Mouse (Mus musculus) hematopoietic stem cell, adult 5-6 weeks (primary cell): ENCODE measurements around the gene Filip1l. TPM values are rescaled to one million over a fixed set of nuclear protein-coding genes. Genes with fewer than 3 reads are reported as not detected.
A peak's percentile ranks its signal among the peaks of the same experiment; 100 is the strongest.

Experiments used
- ATAC-seq, 2 experiments: fragments of 125-278 bp in 1 of 2; replicated peaks in 1 of 2; 2 replicates each; pipeline ENCODE4 v1.8.0; 2016 to 2017; ENCODE audit warnings: inconsistent platforms in 2 of 2, mild to moderate bottlenecking in 2 of 2, moderate number of reproducible peaks in 2 of 2, low read depth in 1 of 2, moderate TSS enrichment in 1 of 2; ENCODE audit not compliant: low FRiP score in 2 of 2, poor library complexity in 2 of 2, severe bottlenecking in 2 of 2, insufficient read depth in 1 of 2, low TSS enrichment in 1 of 2
- total RNA-seq: library from RNA; stranded (forward); fragments of 172-1452, 232-1000 nt; gene quantifications from 2 replicates; pipeline ENCODE4 v1.2.3, GENCODE M21; 2017

The Filip1l gene
- total RNA-seq, 1 experiment from 2014 or later: 3.3 TPM

DNA sequence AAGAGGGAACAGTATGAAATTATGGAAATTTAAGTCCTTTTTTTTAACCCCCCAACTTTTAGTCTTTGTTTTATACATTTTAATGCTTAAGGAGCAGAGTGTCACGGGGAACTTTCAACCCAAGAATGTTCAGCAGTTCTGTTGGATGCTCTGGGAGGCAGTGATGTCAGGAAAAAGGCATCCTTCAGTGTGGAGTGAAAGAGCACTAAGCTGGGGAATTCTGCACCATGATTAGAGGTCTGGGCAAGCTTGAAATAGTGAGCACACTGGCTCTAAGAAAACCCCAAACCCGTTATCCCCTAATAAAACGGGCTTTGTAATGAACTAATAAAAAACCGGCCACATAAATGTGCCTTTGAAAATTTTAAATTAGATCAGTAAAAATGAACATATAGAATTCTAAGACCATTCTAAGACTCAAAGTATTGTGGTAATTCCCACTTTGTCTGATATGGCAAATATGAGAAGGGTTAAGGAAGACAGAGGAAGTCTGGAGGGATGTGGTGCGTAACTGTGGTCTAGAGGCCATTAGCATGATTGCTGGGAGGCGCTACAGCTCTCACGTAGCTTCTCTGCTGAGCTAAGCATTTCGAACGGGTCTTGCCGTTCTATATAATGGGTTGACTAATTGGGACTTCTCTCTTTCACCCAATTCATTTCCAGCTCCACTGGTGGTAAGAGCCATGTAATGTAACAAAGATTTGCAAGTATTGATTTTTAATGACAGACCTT is 88.0 kb downstream of the Filip1l start:
- peak; percentile 70 to 82; a peak in 3 of 4 replicates for ATAC-seq

DNA sequence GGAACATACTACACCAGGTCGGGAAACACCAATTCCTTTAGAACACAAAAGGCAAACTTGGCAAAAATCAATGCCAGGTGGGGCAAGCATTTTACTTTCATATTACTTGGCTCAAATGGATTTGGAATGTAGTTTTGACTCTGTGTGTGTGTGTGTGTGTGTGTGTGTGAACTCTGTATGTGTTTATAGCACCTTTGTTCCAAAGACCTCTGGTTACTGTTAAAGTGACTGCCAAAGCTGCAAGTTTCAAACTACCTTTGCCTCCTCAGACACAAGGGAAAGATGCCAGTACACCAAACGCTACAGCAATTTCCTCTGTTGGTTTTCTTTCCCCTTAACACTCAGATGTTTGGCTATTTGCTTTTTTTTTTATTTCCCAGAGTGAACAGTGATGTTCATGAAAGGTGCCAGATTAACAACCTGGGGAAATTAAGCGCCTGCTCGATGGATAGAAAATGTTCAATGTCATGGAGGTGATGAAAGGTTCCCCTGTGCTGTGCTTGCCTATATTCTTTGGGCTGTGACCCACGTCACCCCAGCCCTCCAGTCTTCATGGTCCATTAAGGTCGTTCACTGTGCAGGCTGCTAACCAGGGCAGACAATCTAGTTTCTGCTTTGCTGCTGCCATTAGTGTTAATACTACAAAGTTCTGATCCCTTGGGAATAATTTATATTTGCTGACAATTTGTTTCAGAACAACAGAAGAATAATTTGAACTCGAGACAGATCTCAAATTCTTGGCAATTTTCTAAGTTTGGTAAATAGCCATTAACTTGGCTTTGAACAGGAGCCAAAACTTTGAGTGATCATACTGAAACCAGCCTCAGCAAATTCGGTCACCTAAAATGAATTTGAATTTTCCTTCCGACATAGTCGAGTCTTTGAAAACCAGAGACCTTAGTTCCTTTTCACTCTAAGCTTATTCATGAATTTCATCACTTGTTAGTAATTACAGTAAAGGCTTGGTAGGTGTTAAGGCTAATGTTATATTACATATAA is 92.5 kb downstream of the Filip1l start:
- ATAC-seq: no peak

DNA sequence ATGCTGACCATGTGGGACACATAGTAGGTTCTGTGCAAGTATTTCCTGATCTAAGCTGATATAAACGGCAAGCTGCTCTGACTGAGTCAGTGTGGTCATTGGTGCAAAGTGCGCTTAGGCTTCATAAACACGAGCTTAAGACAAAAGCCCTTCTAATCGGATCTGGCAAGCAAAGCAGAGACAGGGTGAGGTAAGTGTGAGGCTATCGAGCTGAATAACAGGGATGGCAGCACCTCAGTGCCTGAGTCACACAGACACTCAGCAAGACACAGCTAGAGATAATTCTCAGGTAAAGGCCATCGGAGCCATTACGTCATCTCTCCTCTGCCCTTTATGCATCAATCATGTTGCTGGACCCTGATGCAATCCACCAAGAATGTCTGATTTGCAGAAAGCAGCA is 100.1 kb downstream of the Filip1l start:
- ATAC-seq: no peak

DNA sequence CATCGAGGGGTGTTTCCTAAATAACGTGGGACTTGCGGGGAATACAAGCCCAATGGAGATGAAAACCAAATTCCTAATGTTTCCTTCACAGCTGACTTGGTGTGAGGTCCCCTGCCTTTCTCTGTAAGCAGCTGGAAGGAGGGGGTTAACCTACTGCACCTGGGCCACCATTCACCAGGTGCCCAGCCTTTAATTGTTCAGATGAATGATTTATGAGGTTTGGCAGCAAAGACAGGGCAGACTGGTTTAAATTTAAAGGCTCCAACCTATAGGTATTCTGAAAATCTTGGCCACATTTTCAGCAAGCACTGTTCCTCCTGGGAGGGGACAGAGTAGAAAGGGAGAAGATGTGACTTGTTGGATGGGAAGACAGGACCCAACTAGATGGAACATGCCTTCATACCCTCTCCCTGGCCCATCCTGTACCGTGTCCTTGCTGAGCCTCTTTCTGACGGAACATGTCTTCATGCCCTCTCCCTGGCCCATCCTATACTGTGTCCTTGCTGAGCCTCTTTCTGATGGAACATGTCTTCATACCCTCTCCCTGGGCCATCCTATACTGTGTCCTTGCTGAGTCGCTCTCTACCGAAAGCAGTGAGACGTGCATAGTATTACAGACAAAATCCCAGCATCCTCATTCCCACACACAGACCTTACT is 101.3 kb downstream of the Filip1l start:
- no peak for ATAC-seq

DNA sequence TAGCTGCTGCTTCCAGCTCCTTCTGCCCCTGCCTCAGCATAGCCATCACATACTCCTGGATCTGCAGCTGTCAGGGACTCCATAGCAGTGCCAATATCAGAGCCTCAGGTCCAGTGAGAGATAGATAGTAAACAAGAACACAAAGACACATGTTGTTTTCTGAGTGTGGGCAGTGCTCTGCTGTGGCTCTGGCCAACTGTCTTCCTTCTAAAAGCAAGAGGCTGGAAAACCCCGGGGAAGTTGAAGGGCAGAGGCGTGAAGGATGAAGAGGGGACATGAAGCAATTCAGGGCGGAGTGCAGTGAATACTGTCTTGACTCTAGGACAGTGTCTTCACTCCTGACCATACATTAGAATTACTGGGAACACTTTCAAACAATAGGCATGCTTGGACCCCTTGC is 102.7 kb downstream of the Filip1l start:
- no peak for ATAC-seq

DNA sequence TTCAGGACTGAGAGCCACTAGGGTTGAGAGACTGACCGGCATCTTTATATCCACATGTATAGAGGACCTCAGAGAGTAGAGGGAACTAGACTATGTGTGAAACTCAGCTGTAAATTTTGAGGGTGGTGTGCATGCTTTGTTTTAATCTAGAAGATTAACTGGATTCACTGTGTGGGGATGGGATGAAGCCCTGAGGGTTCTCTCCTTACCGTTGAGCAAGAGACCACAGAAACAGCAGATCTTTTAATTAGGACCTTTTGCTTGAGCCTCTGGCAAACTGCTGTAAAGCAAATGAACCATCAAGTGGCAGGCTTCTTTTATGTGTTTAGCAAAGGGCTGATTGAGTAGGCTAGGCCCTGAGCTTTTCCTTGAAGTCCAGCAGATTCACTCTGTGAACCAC is 103.1 kb downstream of the Filip1l start:
- no peak for ATAC-seq

DNA sequence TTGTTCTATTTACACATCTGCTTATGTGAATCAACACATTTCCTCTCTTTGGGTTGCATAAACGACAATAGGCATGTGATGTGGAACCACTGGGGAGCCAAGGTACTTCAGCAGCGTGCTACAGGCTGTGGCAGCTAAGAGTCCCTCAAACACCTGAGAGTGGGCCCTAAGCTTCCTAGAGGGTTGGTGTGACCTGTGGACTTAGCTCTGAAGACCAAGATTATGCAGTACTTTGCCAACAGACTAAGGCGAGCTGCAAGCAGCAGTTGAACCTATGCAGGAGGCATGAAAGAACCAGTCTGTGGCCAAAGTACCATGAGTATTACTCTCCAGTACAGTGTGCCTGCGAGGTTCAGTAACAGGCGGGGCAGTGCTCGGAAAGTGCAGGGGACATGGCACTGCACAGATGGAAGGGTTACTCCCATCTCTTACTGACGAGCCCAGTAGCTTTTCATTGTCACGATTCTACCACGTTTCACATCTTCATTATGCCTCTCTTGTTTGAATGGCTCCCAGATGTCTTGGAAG is 112.6 kb downstream of the Filip1l start:
- ATAC-seq: no peak

DNA sequence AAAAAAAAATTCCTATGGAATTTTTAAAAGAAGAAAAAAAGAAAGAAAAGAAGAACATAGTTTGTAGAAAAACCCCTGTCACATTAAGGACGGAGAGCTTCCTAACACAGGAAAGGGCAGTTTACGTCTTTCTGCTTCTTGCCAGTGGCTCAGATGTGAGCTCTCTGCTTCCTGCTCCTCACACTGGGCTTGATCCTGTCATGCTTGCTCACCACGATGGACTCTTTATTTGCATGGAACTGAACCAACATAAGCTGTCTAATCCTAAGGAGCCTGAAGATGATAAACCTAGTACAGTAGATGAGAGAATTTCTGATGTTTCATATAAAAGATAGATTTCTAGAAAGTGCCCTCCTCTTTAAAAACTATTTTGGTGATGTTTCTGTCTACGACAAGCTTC is 116.4 kb downstream of the Filip1l start:
- ATAC-seq: no peak

DNA sequence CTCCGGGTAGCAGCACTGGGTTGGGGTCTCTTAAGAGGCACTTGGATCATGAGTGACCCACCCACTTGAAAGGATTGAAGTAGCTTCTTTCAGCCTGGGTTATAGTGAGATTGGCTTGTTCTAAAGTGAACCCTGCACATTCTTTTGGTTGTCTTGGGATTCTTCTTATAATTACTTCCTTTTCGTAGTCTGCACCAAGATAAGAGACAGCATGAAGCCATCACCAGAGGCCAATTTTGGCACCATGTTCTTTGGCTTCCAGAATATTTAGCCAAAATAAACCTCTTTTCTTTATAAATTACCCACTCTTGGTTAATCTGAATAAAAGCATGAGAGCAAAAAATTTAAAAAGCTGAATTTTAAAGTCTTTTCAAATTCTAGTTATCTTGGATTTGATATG is 117.0 kb downstream of the Filip1l start:
- no peak for ATAC-seq

DNA sequence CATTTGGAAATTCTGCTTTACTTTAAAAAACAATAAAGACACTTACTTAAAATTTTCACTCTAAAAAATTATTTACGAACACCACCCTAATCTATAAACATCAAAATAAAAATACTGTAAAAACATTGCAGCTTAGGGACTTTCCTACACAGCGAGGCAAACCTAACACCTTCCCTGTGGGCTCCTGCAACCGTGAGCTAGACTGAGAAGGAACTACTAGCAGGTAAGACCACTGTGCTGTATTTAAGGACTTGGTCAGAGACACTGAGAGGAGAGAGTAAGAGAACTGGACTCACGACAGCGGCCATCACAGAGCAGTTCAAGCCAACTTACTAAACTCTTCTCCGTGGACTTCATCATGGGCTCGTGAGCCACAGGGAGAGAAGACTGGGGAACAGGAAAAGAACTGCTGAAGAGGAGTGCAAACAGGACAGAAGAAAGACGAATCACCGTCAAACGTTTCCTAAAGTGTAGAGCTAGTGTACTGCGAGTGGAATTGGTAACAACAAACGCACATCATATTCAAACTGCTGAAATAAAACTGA is 117.5 kb downstream of the Filip1l start:
- no peak for ATAC-seq

DNA sequence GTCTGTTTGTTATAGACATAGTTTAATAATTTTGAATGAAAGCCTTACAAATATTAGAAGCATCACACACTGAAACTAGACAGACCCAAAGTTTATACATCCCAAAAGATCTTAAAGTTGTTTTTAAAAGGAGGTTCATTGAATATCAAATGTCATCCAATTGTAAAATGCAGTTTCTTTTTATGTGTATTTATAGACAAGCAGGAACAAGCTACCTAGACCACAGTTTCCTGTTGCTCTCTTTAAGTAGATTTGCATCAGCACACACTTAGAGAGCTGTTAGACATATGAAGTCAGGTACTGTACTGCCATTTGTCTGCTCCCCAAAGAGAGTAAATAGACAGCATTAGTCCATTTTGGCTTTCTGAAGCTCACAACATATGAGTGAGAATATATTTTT is 118.2 kb downstream of the Filip1l start:
- peak; percentile 82 for ATAC-seq

DNA sequence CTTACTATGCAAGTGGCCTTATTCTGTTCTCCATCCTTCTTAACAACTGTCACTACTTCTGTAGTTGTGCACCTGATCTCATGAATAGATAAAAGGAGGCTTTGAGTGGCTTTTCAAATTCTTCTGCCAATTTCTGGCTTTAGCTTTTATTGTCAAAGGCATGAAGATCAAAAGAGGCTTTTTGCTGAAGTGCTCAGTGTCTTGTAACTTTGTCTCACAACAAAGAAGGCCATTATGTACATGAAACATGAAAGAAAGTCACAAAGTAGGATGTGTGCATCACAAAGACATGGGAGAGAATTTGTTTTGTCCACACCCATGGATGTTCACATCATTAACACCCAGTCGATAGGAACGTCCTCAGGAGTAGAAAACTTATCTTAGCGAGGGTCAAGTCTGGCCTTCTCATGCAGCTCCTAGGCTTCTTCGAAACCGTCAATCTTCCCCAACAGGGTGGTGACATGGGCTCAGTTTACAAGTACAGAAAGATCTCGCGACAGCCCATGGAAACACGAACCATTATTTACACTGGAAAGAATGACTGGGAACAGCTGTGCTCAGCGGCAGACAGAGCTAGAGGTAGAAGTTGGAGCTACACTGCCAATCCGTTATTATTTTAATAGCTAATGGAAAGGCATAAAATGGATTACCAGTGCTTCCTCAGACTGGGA is 120.7 kb downstream of the Filip1l start:
- no peak for ATAC-seq

DNA sequence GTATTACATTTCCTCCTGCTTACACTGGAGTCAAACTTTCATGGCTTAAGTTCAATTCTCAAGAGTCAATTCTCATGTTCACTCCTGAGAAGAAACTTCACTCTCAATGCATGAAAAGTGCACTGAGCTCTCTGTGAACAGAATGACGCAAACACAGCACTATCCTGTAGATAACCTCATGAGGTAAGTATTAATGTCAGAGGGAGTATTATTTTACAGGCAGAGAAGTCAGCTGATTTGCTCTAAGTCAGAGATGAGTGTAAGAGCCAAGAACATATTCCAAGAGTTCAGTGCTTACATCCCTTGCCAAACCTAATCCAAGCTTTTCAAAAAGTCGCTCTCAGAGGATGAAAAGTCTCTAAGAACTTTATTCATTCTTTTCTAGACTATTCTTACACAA is 125.6 kb downstream of the Filip1l start:
- no peak for ATAC-seq

DNA sequence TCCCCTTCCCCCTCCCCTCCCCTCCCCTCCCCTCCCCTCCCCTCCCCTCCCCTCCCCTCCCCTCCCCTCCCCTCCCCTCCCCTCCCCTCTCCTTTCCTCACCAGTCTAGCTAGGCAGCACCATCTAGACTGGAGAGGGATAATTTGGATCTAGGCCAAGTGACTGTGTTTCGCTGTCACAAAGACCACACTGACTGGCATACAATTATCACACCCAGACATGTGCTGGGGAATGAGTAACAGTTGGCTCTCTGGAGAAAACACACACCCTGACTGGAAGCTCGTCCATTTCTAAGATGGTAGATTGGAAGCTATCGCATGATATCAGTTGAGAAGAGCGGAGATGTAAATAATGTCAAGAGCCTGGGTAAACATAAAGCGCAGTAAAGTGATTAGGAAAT is 126.9 kb downstream of the Filip1l start:
- no peak for ATAC-seq

DNA sequence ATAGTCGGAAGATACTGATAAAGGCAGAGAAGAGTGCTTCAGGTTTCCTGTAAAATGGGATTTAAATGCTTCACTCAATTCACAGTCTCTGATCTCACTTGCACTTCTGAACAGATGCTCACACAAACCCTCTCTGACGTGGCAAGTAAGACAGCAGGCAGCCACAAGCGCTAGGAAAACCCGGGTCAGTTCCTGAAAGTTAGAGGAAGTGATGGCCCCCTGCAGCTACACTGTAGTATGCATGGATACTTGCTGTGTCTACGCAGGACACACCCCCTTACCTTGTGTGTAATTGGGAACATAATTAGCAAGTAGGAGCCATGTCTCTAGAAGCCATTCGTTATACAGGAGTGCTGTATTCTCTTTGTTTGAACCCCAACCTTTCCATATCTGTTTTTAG is 129.4 kb downstream of the Filip1l start:
- peak; percentile 75 to 85 for ATAC-seq

DNA sequence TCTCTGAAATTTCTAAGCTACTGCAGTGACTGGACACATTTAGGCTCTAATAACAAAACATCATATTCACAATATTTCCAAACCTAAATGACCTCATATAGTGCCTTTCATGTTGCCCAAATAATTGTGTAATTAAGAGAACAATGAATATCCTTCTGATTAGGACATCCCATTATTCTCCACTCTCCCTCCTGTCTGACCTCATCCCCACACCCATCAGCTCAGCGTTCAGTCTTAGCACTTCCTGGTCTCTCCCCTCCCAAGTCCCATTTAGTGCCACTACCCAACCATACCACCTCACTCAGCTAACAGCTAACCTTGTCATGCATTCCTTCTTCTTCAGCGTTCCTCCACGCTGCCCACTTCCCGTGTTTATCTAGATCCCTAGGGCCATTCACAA is 130.0 kb downstream of the Filip1l start:
- no peak for ATAC-seq

DNA sequence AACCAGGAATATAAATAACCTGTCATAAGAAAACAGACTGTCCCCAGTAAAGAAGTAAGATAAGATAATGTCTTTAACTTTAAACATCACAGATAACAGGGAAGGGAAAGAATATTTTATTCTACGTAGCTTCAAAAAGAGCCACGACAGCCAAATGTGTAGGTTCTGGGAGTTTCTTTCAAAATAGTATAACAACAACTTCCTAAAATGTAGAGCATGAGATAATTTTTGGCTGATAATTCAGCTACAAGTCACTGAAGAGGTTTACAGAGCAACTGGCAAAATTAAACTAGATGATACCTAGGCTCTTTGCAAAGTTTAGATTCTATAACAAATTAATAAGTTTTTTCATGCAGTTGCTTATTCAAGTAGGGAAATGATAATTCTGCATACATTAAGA is 130.6 kb downstream of the Filip1l start:
- no peak for ATAC-seq
